Mouse (Mus musculus) kidney, embryonic 15.5 days (tissue): ENCODE data around the gene Aim2. TPM values are rescaled to one million over a fixed set of nuclear protein-coding genes. Genes with fewer than 3 reads are reported as not detected.
A peak's percentile ranks its signal among the peaks of the same experiment; 100 is the strongest.
"Not testable (repeated sequence)": the region's sequence is repeated elsewhere in the genome, so short reads cannot be mapped to it uniquely, and the experiment has no call there.

Experiments
- ATAC-seq: fragments of 200-750 bp; cut with Nextera tagmentation; replicated peaks from 2 replicates; pipeline ENCODE4 v1.8.0; 2017; ENCODE audit warnings: moderate TSS enrichment; ENCODE audit not compliant: low FRiP score
- H3K27ac ChIP-seq: fragments of 300-500 bp; sonication (generic); 2 replicates; pipeline ENCODE4 v1.5.1; 2015; ENCODE audit warnings: mild to moderate bottlenecking, inconsistent platforms
- H3K27me3 ChIP-seq: fragments of 300-500 bp; sonication (generic); 2 replicates; pipeline ENCODE4 v1.6.1; 2015; ENCODE audit warnings: inconsistent platforms
- H3K36me3 ChIP-seq: fragments of 300-500 bp; sonication (generic); 2 replicates; pipeline ENCODE4 v1.6.1; 2015; ENCODE audit warnings: inconsistent platforms
- H3K4me1 ChIP-seq: fragments of 300-500 bp; sonication (generic); 2 replicates; pipeline ENCODE4 v1.6.1; 2015; ENCODE audit warnings: inconsistent platforms
- H3K4me2 ChIP-seq: fragments of 300-500 bp; sonication (generic); 2 replicates; pipeline ENCODE4 v1.6.1; 2015; ENCODE audit warnings: moderate library complexity, mild to moderate bottlenecking, inconsistent platforms
- H3K4me3 ChIP-seq: fragments of 300-500 bp; sonication (generic); replicated peaks from 2 replicates; pipeline ENCODE4 v1.5.1; 2015; ENCODE audit warnings: mild to moderate bottlenecking, inconsistent platforms
- H3K9ac ChIP-seq: fragments of 300-500 bp; sonication (generic); 2 replicates; pipeline ENCODE4 v1.6.1; 2015; ENCODE audit warnings: mild to moderate bottlenecking, inconsistent platforms
- H3K9me3 ChIP-seq: fragments of 300-500 bp; sonication (generic); replicated peaks from 2 replicates; pipeline ENCODE4 v1.6.1; 2016; ENCODE audit warnings: inconsistent platforms
- WGBS: fragments of 180-500 bp; shearing (Covaris S2); methylation state at CpG from one replicate; pipeline ENCODE4 v1.1.7; 2015; ENCODE audit warnings: mixed read lengths; 5-methylcytosine and 5-hydroxymethylcytosine counted together
- polyA plus RNA-seq: library from polyadenylated mRNA; unstranded; fragments of >200 nt; fragmentation: Nextera tagmentation; extraction: Ambion mirVana; gene quantifications from 2 replicates; pipeline ENCODE4 v1.2.1, GENCODE M21; 2015

Aim2 gene
- polyA plus RNA-seq, result 2.7 and 2.9 TPM in 2 replicates

DNA sequence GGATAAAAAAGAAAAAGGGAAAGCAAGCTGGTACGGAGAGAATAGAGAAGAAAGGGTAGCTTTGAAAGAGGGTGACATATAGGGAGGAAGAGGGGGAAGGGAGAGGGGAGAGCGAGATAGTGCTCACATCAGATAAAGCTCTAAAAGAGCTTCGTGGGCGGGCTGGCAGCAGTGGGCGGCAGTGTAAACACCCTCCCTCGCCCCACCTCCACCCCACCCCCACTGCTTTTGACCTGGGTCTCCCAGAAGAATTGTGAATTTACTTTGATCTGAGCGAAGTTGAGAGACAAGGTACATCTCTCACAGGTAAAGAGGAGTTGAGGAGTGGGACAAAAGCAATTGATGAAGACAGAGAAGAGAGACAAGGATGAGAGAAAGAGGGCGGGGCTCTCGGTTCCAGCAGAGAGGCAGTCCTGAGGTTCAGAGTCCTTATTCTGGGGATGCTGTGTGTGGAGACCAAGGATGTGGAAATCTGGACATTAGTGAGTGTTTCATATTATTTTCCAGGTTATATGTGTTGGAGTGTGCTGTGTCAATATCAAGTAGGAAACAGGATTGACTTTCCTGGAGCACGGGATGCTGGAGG is at the start of gene Aim2:
TSS of gene Aim2 (plus strand) at position 508 of the 586 bp plus-strand sequence.
- Histone ChIP-seq H3K27me3 (no peaks in the 10 kb centered on the region), H3K9ac (0 out of 2 replicates have a peak within 1 kb of the TSS, but pooled peaks have one; percentile 14), H3K4me1 (no peaks in the 10 kb centered on the region), H3K9me3 (no peaks in the 10 kb centered on the region), H3K36me3 (no peaks in the 10 kb centered on the region), H3K27ac (no peak within 1 kb of the TSS), H3K4me2 (peak within 1 kb of the TSS; percentile 52), H3K4me3 (peak within 1 kb of the TSS; percentile 25)
- ATAC-seq, result peak; percentile 69
- WGBS, result 11% methylated on average over 10 of the region's 10 CpGs

DNA sequence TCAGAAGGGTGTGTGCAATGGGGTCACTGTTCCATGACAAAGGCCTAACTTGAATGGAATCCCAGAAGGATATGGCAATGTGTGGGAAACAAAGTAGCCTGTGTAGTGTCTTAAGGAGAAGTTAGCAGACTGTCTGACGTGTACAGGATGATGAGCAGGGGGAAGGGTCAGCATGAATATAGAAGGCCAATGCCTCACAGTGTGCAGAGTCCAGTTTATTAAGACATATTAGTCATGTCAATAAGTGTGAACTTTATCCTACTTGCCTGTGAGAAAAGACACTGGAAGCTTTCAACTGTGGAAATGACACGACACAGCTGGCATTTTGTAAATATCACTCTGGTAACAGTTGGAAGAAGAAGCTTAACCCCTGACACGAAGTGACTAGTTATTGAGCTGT is 47.9 kb upstream of the Aim2 start:
- not testable (repeated sequence) for ATAC-seq, H3K9ac ChIP-seq, H3K4me2 ChIP-seq, H3K36me3 ChIP-seq, H3K27me3 ChIP-seq, H3K4me3 ChIP-seq, H3K27ac ChIP-seq, H3K9me3 ChIP-seq, H3K4me1 ChIP-seq
- 45% methylated on average over 3 of the region's 3 CpGs for WGBS

DNA sequence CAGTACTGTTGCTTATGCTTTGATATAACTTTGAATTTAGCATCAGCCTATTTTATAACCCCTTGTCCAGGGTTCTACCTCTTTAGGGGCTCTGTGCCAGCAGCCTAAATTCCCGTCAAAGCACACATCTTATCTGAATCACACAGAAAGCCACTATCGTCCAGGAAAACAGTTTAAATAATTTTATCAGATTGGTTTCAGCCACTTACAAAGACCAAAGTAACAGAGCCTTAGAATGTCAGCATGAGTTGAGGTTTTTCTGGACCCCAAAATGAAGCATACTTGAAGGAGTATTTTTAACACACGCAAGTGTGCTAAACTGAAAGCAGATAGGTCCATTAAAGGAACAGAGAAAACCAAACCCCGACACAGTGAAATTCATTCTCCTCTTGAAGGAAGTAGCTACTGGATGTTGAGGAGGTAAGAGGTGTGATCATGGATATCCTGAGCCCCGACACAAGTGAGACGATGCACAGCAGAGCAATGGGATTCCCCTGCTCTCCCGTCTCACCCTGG is 37.1 kb upstream of the Aim2 start:
- not testable (repeated sequence) for H3K4me2 ChIP-seq, H3K27ac ChIP-seq, ATAC-seq, H3K27me3 ChIP-seq, H3K9ac ChIP-seq, H3K4me1 ChIP-seq, H3K36me3 ChIP-seq, H3K9me3 ChIP-seq, H3K4me3 ChIP-seq
- WGBS, result 82% methylated on average over 7 of the region's 7 CpGs

DNA sequence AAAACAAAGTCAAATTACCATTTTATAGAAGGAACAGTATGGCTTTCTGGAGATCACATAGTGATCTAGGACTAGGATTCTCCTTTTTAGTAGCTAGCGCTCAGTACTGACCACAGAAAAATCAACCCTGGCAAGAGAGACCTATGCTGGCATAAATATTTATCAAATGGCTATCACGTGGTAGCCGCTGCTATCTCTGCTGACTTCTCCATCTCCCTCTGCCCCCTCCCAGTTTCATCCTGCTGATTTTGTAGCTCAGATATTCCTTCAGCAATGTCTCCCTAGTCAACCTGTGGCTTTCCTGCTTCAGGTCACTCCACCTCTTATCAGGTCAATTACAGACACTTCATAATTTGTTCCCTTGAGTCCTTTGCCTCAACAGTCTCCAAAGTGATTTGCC is 35.0 kb upstream of the Aim2 start:
- 83% methylated on average over 3 of the region's 3 CpGs for WGBS

DNA sequence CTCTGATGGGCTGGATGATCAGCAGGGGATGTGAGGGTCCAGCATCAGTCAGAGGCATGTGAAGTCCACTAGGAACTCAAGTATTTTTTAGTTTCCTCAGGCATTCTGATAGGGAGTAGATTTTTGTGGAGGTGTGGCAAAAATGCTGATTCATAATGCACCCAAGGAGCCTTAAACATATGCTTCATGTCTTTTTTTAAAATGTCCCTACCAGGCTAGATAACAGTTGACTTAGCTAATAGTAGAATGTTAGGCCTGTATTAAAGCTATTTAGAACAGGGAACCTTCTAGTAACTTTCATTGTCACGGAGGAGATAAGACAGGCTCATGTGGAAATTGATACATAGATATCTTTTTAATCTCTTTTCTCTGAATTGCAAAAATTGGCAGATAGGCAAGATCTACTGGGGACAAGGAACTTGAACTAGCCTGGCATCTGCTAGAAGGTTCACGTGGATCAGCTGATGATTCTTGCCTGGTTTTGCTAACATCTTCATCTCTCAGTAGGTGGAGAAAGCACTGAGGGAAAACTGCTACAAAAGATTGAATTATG is 32.7 kb upstream of the Aim2 start:
- H3K27me3 ChIP-seq, result no peaks in the 10 kb centered on the region
- 91% methylated on average over 2 of the region's 2 CpGs for WGBS
- no peak overlapping the region for H3K27ac ChIP-seq
- H3K9ac ChIP-seq, result no peak overlapping the region
- H3K4me2 ChIP-seq, result no peak overlapping the region
- ATAC-seq, result no peak
- no peaks in the 10 kb centered on the region for H3K9me3 ChIP-seq
- no peaks in the 10 kb centered on the region for H3K4me1 ChIP-seq
- H3K4me3 ChIP-seq, result no peak overlapping the region
- no peaks in the 10 kb centered on the region for H3K36me3 ChIP-seq

More for the DNA sequence above, 35.0 kb upstream of the Aim2 start:
- Histone ChIP-seq H3K36me3 (no peaks in the 10 kb centered on the region), H3K27ac (no peak overlapping the region), H3K27me3 (no peaks in the 10 kb centered on the region), H3K4me2 (no peak overlapping the region), H3K4me3 (no peak overlapping the region), H3K4me1 (no peaks in the 10 kb centered on the region), H3K9me3 (no peaks in the 10 kb centered on the region), H3K9ac (no peak overlapping the region)
- no peak for ATAC-seq

DNA sequence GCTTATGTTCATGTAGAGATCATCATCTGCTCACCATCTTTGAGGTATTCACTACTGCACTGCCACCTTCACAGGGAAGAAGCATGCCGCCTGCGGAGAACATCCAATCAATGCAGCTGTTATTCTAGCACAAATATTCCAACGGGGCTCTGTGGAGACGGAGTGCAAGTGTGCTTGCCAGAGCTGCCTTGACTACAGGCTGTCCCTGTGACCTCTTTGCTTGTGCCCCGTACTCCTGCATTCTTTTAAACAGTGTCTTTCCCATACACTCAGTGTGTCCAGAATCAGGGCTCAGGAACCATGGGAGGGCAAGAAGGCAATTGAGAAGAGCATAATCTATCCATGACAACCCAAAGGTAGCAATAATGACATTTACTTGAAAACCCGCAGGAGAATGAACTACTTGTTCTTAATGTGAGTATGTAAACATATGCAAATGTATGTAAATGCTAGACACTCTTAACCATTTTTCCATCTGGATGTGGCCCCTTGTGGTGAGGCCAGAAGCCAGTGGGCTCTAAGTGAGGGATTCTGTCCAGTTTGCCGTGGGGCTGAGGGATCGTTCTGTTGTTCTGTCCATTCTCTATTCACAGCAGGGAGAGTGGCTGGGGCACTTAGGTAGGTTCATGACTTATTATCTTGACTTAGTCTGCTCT is 29.0 kb upstream of the Aim2 start:
- no peaks in the 10 kb centered on the region for H3K36me3 ChIP-seq
- WGBS, result 77% methylated on average over 8 of the region's 8 CpGs
- H3K27me3 ChIP-seq, result no peaks in the 10 kb centered on the region
- H3K27ac ChIP-seq, result no peak overlapping the region
- no peak overlapping the region for H3K9ac ChIP-seq
- H3K4me3 ChIP-seq, result no peak overlapping the region
- H3K4me1 ChIP-seq, result no peaks in the 10 kb centered on the region
- H3K4me2 ChIP-seq, result no peak overlapping the region
- no peaks in the 10 kb centered on the region for H3K9me3 ChIP-seq
- no peak for ATAC-seq

DNA sequence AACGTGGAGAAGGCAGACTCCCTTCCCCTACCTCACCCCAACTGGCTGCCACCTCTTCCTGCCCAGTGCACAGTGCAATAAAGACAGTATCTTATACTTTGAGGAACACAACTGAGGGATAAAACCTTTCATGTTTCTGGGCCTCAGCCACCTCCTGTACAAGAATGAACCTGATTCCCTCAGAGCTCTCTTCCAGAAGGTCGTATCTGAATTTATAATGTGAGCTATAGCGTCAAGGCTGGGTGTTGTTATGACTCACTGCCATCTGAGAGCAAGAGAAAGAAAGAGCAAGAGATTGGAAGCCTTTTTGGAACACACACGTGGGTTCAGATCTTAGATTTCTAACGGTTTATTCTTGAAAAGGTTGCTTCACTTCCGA is 28.4 kb upstream of the Aim2 start:
- Histone ChIP-seq H3K9ac (no peak overlapping the region), H3K9me3 (no peaks in the 10 kb centered on the region), H3K27me3 (no peaks in the 10 kb centered on the region), H3K4me1 (no peaks in the 10 kb centered on the region), H3K4me2 (no peak overlapping the region), H3K27ac (no peak overlapping the region), H3K4me3 (no peak overlapping the region), H3K36me3 (no peaks in the 10 kb centered on the region)
- no peak for ATAC-seq
- WGBS, result 66% methylated on average over 6 of the region's 6 CpGs

DNA sequence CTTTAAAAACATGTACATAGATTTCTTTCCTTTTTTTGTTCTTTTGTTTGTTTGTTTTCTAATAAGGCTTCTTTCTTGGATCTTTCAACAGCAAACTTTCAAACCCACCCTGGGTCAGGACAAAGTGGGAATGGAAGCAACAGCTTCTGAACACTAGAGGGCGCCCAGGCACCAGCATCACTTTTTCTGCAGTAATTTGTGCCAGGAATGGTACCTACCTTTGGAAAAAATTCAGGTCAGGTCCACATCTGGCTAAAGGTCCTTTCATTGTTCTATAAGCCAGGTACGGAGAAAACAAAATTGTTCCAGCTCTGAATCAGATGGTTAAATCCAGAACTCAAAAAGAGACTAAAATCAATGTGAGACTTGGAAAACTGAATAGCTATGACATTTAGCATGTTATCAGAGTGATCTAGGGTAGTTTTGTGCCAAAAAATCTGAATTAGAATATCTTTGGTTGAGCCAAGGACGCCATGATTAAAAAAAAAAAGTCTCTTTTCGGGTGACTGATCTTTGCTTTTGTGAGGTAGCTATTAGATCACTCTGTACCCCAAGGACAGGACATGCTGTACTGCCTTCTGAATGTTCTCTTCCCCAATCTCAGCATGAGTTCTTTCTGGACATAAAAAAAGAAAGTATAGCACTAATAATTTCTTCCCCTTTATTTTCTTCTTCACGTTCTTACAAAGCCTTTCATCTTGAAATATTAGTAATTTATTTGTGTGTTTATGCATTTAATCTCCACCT is 26.7 kb upstream of the Aim2 start:
- Histone ChIP-seq H3K9ac (no peak overlapping the region), H3K36me3 (no peaks in the 10 kb centered on the region), H3K4me3 (no peak overlapping the region), H3K4me1 (no peaks in the 10 kb centered on the region), H3K4me2 (no peak overlapping the region), H3K27me3 (no peaks in the 10 kb centered on the region), H3K27ac (no peak overlapping the region), H3K9me3 (no peaks in the 10 kb centered on the region)
- no peak for ATAC-seq
- WGBS, result 32% methylated on average over 5 of the region's 5 CpGs

DNA sequence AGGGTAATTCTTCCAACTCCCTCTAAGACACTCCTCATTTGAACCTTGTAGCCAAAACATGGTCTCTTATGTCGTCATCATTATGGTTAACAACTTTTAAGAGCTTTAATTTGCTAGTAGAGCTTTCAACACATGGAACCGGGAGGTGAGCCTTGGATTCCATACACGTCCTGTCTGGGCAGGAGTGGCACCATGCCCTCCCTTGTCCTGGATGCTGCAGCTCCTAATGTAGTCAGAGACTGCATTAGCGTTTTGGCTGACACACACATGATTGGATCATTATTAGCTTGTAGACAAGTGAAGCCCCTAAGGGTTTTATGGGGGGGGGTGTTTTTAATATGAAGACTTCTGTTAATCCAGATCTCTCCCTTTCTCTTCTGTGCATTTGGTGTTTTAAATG is 25.7 kb upstream of the Aim2 start:
- 70% methylated on average over 4 of the region's 4 CpGs for WGBS
- ATAC-seq, result no peak
- Histone ChIP-seq H3K4me2 (no peak overlapping the region), H3K27ac (no peak overlapping the region), H3K27me3 (no peaks in the 10 kb centered on the region), H3K4me1 (no peaks in the 10 kb centered on the region), H3K4me3 (no peak overlapping the region), H3K9ac (no peak overlapping the region), H3K9me3 (no peaks in the 10 kb centered on the region), H3K36me3 (no peaks in the 10 kb centered on the region)

DNA sequence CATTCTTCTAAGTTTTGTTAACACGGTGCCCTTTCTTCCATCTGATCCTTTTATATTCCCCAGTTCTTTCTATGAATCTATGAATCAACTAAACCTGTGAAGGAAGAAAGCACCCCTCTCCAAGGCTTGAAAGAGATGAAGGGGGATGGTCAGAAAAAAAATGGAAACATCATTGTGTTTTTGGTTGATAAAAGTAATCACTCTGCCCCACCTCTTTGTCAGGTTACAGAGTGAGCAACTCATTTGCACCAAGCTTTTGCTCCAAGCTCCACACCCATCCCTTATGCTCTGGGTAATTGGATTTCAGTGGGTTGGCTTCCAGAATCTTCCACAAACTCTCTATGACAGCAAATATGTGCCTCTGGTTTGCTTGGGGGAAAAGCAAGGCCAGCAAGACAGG is 25.3 kb upstream of the Aim2 start:
- no peak overlapping the region for H3K4me3 ChIP-seq
- H3K9me3 ChIP-seq, result no peaks in the 10 kb centered on the region
- no peaks in the 10 kb centered on the region for H3K4me1 ChIP-seq
- H3K36me3 ChIP-seq, result no peaks in the 10 kb centered on the region
- WGBS, result 89% methylated on average over 1 of the region's 1 CpGs
- no peak for ATAC-seq
- no peaks in the 10 kb centered on the region for H3K27me3 ChIP-seq
- no peak overlapping the region for H3K27ac ChIP-seq
- H3K4me2 ChIP-seq, result no peak overlapping the region
- no peak overlapping the region for H3K9ac ChIP-seq

DNA sequence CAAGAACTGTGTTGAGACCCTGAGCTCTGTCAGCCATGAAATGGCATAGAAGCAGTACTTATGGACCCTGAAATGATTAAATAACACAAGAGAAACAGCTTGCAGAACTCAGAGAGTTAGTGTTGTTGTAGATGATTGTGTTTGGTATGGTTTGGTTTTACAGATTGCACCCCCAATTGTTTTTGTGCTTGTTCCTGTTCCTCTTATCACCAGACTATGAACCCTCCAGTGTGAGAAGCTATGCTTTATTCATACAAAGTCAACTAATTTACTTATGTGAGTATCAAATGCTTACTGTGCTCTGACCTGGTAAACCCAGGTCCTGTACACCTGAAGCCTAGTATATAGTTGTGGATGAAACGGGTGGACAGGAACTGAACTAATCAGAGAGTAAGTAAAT is 24.1 kb upstream of the Aim2 start:
- Histone ChIP-seq H3K9ac (no peak overlapping the region), H3K4me3 (no peak overlapping the region), H3K4me2 (no peak overlapping the region), H3K36me3 (no peaks in the 10 kb centered on the region), H3K9me3 (no peaks in the 10 kb centered on the region), H3K4me1 (no peaks in the 10 kb centered on the region), H3K27me3 (no peaks in the 10 kb centered on the region), H3K27ac (no peak overlapping the region)
- no peak for ATAC-seq
- WGBS, result 63% methylated on average over 1 of the region's 1 CpGs

DNA sequence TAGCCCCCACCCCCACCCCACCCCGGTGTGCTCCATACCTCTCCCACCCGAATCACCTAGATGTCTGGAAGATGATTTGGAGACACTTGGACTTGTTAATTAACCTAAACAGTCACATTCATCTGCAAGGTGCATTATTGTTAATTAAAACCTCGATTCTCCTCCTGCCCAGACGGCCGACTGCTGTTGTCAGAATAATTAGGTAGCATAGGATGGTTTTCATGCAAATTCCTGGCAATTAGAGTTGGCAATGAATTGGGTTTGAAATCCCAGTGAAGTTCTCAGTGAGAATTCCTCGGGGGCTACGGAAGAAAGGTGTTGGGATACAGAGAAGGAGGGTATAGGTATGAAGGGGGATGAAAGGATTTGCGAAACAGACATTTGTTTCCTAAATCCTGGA is 22.2 kb upstream of the Aim2 start:
- Histone ChIP-seq H3K27ac (no peak overlapping the region), H3K9ac (no peak overlapping the region), H3K4me2 (no peak overlapping the region), H3K9me3 (no peaks in the 10 kb centered on the region), H3K36me3 (no peaks in the 10 kb centered on the region), H3K27me3 (no peaks in the 10 kb centered on the region), H3K4me3 (no peak overlapping the region), H3K4me1 (no peaks in the 10 kb centered on the region)
- no peak for ATAC-seq
- 58% methylated on average over 8 of the region's 8 CpGs for whole genome bisulfite sequencing
